Mouse (Mus musculus) neural tube, embryonic 14.5 days (tissue): ENCODE data around the gene Fam198a. TPM values are rescaled to one million over a fixed set of nuclear protein-coding genes. Genes with fewer than 3 reads are reported as not detected.

Source experiments
- ATAC-seq: fragments of 200-750 bp; cut with Nextera tagmentation; 2 replicates; pipeline ENCODE4 v1.8.0; 2017; ENCODE audit warnings: low read depth, mild to moderate bottlenecking, moderate TSS enrichment, moderate library complexity
- H3K27ac ChIP-seq: fragments of 300-500 bp; sonication (generic); 2 replicates; pipeline ENCODE4 v1.5.1; 2014; ENCODE audit warnings: low read depth, mild to moderate bottlenecking, control low read depth, low read length, moderate library complexity, mixed read lengths
- H3K27me3 ChIP-seq: fragments of 300-500 bp; sonication (generic); 2 replicates; pipeline ENCODE4 v1.6.1; 2014; ENCODE audit warnings: low read length; ENCODE audit not compliant: control insufficient read depth, insufficient read depth
- H3K36me3 ChIP-seq: fragments of 300-500 bp; sonication (generic); 2 replicates; pipeline ENCODE4 v1.6.1; 2014; ENCODE audit warnings: low read length, mixed read lengths; ENCODE audit not compliant: control insufficient read depth, insufficient read depth
- H3K4me1 ChIP-seq: fragments of 300-500 bp; sonication (generic); 2 replicates; pipeline ENCODE4 v1.6.1; 2014; ENCODE audit warnings: low read length; ENCODE audit not compliant: control insufficient read depth, insufficient read depth
- H3K4me2 ChIP-seq: fragments of 300-500 bp; sonication (generic); 2 replicates; pipeline ENCODE4 v1.6.1; 2014; ENCODE audit warnings: mild to moderate bottlenecking, low read depth, low read length, control low read depth
- H3K4me3 ChIP-seq: fragments of 300-500 bp; sonication (generic); 2 replicates; pipeline ENCODE4 v1.5.1; 2014; ENCODE audit warnings: low read depth, low read length, control low read depth, mixed read lengths
- H3K9ac ChIP-seq: fragments of 300-500 bp; sonication (generic); replicated peaks from 2 replicates; pipeline ENCODE4 v1.6.1; 2014; ENCODE audit warnings: low read depth, mild to moderate bottlenecking, control low read depth, low read length, mixed read lengths
- H3K9me3 ChIP-seq: fragments of 300-500 bp; sonication (generic); 2 replicates; pipeline ENCODE4 v1.6.1; 2016; ENCODE audit warnings: low read length; ENCODE audit not compliant: control insufficient read depth
- WGBS: fragments of 180-500 bp; shearing (Covaris S2); extraction: QIAGEN DNeasy Blood & Tissue Kit; methylation state at CpG from one replicate; pipeline ENCODE4 v1.1.7; 2014; 5-methylcytosine and 5-hydroxymethylcytosine counted together
- polyA plus RNA-seq: library from polyadenylated mRNA; unstranded; fragments of >200 nt; fragmentation: Nextera tagmentation; extraction: Ambion mirVana; gene quantifications from 2 replicates; pipeline ENCODE4 v1.2.1, GENCODE M21; 2014

Gene Fam198a
- polyA plus RNA-seq: 1.0 and 2.5 TPM in 2 replicates

DNA sequence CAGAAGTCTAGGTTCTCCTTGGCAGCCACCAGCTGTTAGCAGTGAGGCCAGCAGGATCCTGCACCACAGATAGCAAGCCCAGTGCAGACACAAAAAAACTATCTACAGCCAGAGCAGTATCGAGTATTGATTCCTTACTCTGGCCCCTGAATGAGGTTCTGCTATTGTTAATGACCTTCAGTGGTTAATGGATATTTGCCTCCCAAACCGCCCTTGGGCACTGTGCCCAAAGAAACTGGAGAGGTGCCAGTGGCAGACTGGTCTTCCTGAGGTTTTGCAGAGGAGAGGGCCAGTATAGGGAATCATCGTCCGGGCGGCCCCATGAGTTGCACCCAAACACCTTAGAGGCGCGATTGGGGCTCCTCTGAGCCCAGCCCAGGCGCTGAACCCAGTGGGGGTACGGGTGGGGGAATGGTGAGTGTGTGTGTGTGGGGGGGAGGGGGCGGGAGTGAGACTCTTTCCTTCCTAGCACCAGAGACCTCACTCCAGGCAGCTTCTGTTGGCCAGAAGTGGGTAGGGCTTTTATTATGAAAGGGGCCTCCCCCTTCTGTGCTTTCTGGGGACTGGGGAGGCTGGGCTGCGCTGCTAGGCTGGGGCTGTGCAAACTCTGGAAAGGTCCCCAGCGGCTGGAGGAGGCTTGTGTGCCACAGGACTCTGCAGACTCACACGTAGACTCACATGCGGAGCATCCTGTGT, at the start of gene Fam198a:
Gene Fam198a (plus strand): TSS at position 571 of the 696 bp plus-strand sequence.
- peaks cover 7% of the 10 kb centered on the region for H3K4me1 ChIP-seq
- no peak within 1 kb of the TSS for H3K9ac ChIP-seq
- H3K4me2 ChIP-seq: peak within 1 kb of the TSS; percentile 23
- WGBS: 9% methylated on average over 14 of the region's 14 CpGs
- no peaks in the 10 kb centered on the region for H3K27me3 ChIP-seq
- no peaks in the 10 kb centered on the region for H3K9me3 ChIP-seq
- no peaks in the 10 kb centered on the region for H3K36me3 ChIP-seq
- peak within 1 kb of the TSS; percentile 15; the same call in 1 of the 2 replicates for H3K4me3 ChIP-seq
- ATAC-seq: peak; percentile 94; the same call in 1 of the 2 replicates
- 0 out of 2 replicates have a peak within 1 kb of the TSS, but pooled peaks have one; percentile 40 for H3K27ac ChIP-seq

DNA sequence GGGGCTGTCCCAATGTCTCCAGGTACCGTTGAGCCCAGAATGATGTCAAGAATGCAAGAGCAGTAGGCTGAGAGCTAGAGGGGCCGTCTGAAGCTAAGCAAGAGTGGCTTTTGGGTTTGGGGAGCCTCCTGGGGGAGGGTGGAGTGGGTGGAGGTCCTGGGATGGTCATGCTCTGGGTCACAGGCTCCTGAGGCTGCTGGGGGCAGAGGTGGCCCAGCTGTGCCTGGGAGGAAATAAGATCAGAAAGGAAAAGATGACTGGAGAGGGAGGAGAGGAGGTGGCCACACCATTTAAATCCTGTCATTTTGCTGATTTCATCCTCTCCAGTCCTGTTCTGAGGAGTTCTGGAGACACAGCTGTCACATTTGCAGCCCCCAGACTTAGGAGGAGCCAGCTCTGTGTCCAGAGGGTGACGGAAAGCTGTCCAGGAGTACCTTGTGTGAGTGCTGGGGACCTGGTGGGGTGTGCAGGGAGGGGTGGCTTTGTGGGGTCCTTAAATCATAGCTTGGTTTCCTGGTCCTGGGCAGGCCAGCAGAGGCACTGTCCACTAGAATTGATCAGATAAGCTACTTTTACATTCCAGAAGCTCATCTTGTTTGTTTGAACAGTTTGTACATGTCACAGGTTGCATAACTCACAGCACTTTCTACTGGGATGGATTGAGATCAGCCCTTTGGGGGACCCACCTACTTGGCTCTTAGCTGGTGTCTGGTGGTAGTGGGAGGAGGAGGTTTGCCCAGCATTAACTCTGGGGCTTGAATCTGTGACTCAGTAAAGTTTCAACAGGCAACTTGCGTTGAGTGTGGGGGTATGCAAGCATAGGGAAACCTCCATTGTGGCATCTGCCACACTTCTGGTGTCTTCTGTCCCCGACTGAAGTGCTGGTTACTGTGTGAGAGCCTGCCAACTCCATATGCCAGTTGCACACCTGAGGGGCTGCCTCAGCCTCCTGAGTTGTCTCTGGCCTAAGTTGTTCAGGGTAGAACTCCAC, 48.8 kb upstream of the Fam198a start:
- no peaks in the 10 kb centered on the region for H3K27me3 ChIP-seq
- H3K27ac ChIP-seq: no peak overlapping the region
- WGBS: 70% methylated on average over 5 of the region's 5 CpGs
- no peak overlapping the region for H3K4me2 ChIP-seq
- no peak overlapping the region for H3K9ac ChIP-seq
- no peaks in the 10 kb centered on the region for H3K9me3 ChIP-seq
- H3K4me3 ChIP-seq: no peak overlapping the region
- ATAC-seq: no peak
- no peaks in the 10 kb centered on the region for H3K4me1 ChIP-seq
- no peaks in the 10 kb centered on the region for H3K36me3 ChIP-seq

GRCm38 (mm10) chr9:121903476-121904305, 47.1 kb upstream of the Fam198a start:
- Histone ChIP-seq H3K4me1 (no peaks in the 10 kb centered on the region), H3K9ac (no peak overlapping the region), H3K4me2 (no peak overlapping the region), H3K4me3 (no peak overlapping the region), H3K27ac (no peak overlapping the region), H3K27me3 (no peaks in the 10 kb centered on the region), H3K36me3 (no peaks in the 10 kb centered on the region), H3K9me3 (no peaks in the 10 kb centered on the region)
- WGBS: 79% methylated on average over 8 of the region's 8 CpGs
- no peak for ATAC-seq

DNA sequence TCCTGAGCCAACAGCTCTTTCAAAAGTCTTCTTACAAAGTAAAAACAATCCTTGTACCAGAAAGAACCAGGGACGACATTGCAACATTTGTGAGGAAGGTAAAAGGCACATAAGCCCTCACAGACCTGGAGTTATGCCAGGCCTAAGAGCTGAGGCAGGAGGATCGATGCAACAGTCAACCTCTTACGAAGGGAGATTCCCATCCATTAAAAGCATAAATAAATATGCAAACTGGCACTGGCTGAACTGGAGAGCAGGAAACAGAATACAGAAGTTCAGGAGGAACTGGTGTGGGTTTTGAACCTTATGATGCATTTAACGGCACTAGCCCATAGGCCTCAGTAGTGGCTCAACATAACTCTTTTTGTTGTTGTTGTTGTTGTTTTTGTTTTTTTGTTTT, 46.5 kb upstream of the Fam198a start:
- Histone ChIP-seq H3K27me3 (no peaks in the 10 kb centered on the region), H3K4me1 (no peaks in the 10 kb centered on the region), H3K9me3 (no peaks in the 10 kb centered on the region), H3K4me3 (no peak overlapping the region), H3K27ac (no peak overlapping the region), H3K9ac (no peak overlapping the region), H3K4me2 (no peak overlapping the region), H3K36me3 (no peaks in the 10 kb centered on the region)
- no peak for ATAC-seq
- 89% methylated on average over 4 of the region's 4 CpGs for WGBS

DNA sequence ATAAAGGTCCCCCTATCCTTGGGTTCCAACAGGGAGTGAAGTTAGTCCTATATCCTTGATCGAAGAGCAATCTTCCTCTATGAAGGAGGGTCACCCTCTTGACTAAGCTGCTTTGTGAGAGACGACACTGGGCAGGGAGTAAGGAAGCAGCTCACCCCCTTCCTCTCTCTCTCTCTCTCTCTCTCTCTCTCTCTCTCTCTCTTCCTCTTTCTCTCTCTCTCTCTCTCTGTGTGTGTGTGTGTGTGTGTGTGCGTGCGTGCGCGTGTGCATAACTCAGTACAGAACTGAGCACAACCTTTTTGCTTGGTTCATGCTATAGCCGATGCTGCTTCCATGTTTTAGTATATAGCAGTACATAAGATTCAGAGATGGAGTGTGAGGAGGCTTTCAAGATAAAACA, 45.8 kb upstream of the Fam198a start:
- Histone ChIP-seq H3K9me3 (no peaks in the 10 kb centered on the region), H3K27ac (no peak overlapping the region), H3K9ac (no peak overlapping the region), H3K4me1 (no peaks in the 10 kb centered on the region), H3K4me2 (no peak overlapping the region), H3K36me3 (no peaks in the 10 kb centered on the region), H3K4me3 (no peak overlapping the region), H3K27me3 (no peaks in the 10 kb centered on the region)
- WGBS: 93% methylated on average over 7 of the region's 7 CpGs
- no peak for ATAC-seq

GRCm38 (mm10) chr9:121905556-121906185, 45.1 kb upstream of the Fam198a start:
- Histone ChIP-seq H3K4me1 (no peaks in the 10 kb centered on the region), H3K9me3 (no peaks in the 10 kb centered on the region), H3K27ac (no peak overlapping the region), H3K36me3 (no peaks in the 10 kb centered on the region), H3K27me3 (no peaks in the 10 kb centered on the region), H3K4me2 (no peak overlapping the region), H3K9ac (no peak overlapping the region), H3K4me3 (no peak overlapping the region)
- ATAC-seq: no peak
- WGBS: 87% methylated on average over 4 of the region's 4 CpGs

DNA sequence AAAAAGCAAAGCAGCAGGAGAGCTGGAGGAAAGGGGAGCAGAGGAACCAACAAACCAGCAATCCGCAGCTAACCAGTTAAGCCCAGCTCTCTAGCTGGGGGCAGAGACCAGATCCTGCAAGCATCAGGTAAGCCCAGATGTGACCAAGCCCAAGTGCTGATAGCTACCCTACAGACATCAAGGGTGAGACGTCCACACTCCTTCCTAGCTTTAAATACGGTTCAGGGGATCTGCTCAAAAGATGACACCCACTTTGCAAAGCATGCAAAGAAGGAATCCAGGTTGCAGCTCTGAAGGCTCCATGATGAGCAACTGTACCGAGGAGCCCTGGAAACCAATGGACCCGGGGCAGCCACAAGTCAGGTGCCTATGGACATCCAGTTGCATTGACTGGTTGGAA, 44.3 kb upstream of the Fam198a start:
- no peak overlapping the region for H3K4me3 ChIP-seq
- no peak for ATAC-seq
- H3K36me3 ChIP-seq: no peaks in the 10 kb centered on the region
- H3K4me2 ChIP-seq: no peak overlapping the region
- H3K9ac ChIP-seq: no peak overlapping the region
- no peaks in the 10 kb centered on the region for H3K9me3 ChIP-seq
- no peak overlapping the region for H3K27ac ChIP-seq
- WGBS: 90% methylated on average over 5 of the region's 5 CpGs
- H3K4me1 ChIP-seq: no peaks in the 10 kb centered on the region
- H3K27me3 ChIP-seq: no peaks in the 10 kb centered on the region

- no peak for ATAC-seq
- Histone ChIP-seq H3K4me3 (no peak overlapping the region), H3K9me3 (no peaks in the 10 kb centered on the region), H3K9ac (no peak overlapping the region), H3K4me1 (no peaks in the 10 kb centered on the region), H3K36me3 (no peaks in the 10 kb centered on the region), H3K27me3 (no peaks in the 10 kb centered on the region), H3K27ac (no peak overlapping the region), H3K4me2 (no peak overlapping the region)
- WGBS: 68% methylated on average over 10 of the region's 10 CpGs
Observed at GRCm38 (mm10) chr9:121907356-121908070, 43.3 kb upstream of the Fam198a start.
